Mouse (Mus musculus) intestine, embryonic 14.5 days (tissue): ENCODE data around the gene Ly6g5b. TPM values are rescaled to one million over a fixed set of nuclear protein-coding genes. Genes with fewer than 3 reads are reported as not detected.
A peak's percentile ranks its signal among the peaks of the same experiment; 100 is the strongest.

Experiments
- ATAC-seq: fragments of 200-750 bp; cut with Nextera tagmentation; replicated peaks from 2 replicates; pipeline ENCODE4 v1.8.0; 2017; ENCODE audit warnings: low read depth, moderate number of reproducible peaks, moderate TSS enrichment, moderate library complexity; ENCODE audit not compliant: low FRiP score, low TSS enrichment
- DNase-seq: peaks from one replicate; pipeline ENCODE4 v3.0.0-alpha.2; 2018; ENCODE audit warnings: low spot score
- H3K27ac ChIP-seq: fragments of 300-500 bp; sonication (generic); 2 replicates; pipeline ENCODE4 v1.5.1; 2014; ENCODE audit warnings: low read depth, mild to moderate bottlenecking, control low read depth
- H3K27me3 ChIP-seq: fragments of 300-500 bp; sonication (generic); replicated peaks from 2 replicates; pipeline ENCODE4 v1.6.1; 2014; ENCODE audit warnings: low read length, control low read depth; ENCODE audit not compliant: control insufficient read depth, insufficient read depth
- H3K36me3 ChIP-seq: fragments of 300-500 bp; sonication (generic); 2 replicates; pipeline ENCODE4 v1.6.1; 2014; ENCODE audit warnings: low read length, control low read depth; ENCODE audit not compliant: control insufficient read depth, insufficient read depth
- H3K4me1 ChIP-seq: fragments of 300-500 bp; sonication (generic); replicated peaks from 2 replicates; pipeline ENCODE4 v1.6.1; 2014; ENCODE audit warnings: low read length, control low read depth, mixed read lengths; ENCODE audit not compliant: control insufficient read depth, insufficient read depth
- H3K4me2 ChIP-seq: fragments of 300-500 bp; sonication (generic); 2 replicates; pipeline ENCODE4 v1.6.1; 2014; ENCODE audit warnings: low read length
- H3K4me3 ChIP-seq: fragments of 300-500 bp; sonication (generic); 2 replicates; pipeline ENCODE4 v1.5.1; 2014; ENCODE audit warnings: low read depth, low read length, control low read depth, mixed read lengths
- H3K9ac ChIP-seq: fragments of 300-500 bp; sonication (generic); 2 replicates; pipeline ENCODE4 v1.6.1; 2014; ENCODE audit warnings: mild to moderate bottlenecking, low read length
- H3K9me3 ChIP-seq: fragments of 300-500 bp; sonication (generic); 2 replicates; pipeline ENCODE4 v1.6.1; 2016; ENCODE audit warnings: low read length, control low read depth; ENCODE audit not compliant: control insufficient read depth
- WGBS: fragments of 180-500 bp; shearing (Covaris S2); extraction: QIAGEN DNeasy Blood & Tissue Kit; methylation state at CpG from one replicate; pipeline ENCODE4 v1.1.7; 2014; 5-methylcytosine and 5-hydroxymethylcytosine counted together
- polyA plus RNA-seq: library from polyadenylated mRNA; unstranded; fragments of >200 nt; fragmentation: Nextera tagmentation; extraction: Ambion mirVana; gene quantifications from 2 replicates; pipeline ENCODE4 v1.2.1, GENCODE M21; 2014

The Ly6g5b gene
- polyA plus RNA-seq, 1 experiment from 2014 or later, result 0.64 TPM

- WGBS, result 73% methylated on average over 3 of the region's 3 CpGs
- ATAC-seq (no peak), DNase-seq (no peak)
- H3K27me3 ChIP-seq, result no peaks in the 10 kb centered on the region
- no peak overlapping the region for H3K4me3 ChIP-seq
- no peaks in the 10 kb centered on the region for H3K9me3 ChIP-seq
- H3K36me3 ChIP-seq, result no peaks in the 10 kb centered on the region
- no peak overlapping the region for H3K9ac ChIP-seq
- no peaks in the 10 kb centered on the region for H3K4me1 ChIP-seq
- no peak overlapping the region for H3K4me2 ChIP-seq
- H3K27ac ChIP-seq, result no peak overlapping the region
These were observed 31.2 kb downstream of the Ly6g5b start for GRCm38 (mm10) chr17:35083929-35084497.

DNA sequence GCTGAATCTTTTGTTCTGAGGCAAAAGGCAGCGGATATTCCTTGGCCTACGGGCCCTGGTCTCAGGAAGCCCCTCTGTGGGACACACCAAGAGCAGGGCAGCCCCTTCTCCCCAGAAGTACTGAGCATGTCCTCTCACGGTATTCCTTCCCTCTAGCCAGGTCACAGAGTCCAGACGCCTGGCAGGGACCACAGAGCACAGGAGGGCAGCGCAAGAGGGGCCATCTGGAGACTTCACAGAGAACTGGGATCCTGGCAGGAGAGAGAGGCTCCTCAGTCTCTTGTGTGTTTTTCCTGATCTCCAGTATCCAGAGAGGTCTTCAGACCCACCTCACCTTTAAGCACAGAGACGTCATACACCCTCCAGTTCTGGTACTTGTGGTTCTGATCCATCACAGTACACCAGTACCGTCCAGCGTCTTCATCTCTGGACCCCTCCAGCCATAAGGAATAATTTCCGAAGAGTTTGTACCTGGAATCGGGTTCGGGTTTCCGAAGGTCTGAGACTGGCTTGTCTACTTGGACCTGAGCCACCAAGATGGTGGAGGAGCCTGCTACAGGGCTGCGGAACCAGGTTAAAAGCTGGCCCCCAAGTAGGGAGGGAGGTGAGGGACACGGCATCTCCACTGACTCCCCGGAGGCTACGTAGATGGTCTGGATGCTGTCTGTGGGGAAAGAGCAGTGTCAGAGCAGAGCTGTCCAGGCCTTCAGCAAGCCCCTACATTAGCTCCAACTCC is 32.2 kb downstream of the Ly6g5b start:
- Histone ChIP-seq H3K4me1 (0 out of 2 replicates have a peak, but pooled peaks cover 2% of the 10 kb centered on the region), H3K4me2 (no peak overlapping the region), H3K9me3 (no peaks in the 10 kb centered on the region), H3K4me3 (no peak overlapping the region), H3K27me3 (no peaks in the 10 kb centered on the region), H3K9ac (no peak overlapping the region), H3K36me3 (no peaks in the 10 kb centered on the region), H3K27ac (no peak overlapping the region)
- DNase-seq (no peak), ATAC-seq (no peak)
- 82% methylated on average over 16 of the region's 16 CpGs for WGBS

DNA sequence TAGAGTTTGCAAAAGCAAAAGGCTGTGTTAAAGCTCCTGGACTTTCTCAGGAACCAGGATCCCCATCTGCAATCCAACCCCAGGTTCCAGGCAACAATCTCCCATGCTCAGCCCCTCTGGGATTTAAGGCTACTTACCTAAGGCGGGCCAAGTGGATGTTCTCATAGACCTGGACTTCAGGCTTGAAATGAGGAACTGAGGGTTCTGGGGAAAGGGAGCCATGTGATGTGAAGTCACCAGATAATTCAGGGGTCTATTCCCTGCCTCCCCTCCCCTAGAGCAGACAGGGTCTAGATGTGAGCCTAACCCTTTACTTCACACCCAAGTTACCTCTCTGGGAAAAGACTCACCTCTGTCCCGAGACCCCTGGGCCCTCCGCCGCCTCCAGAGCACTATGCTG is 34.5 kb downstream of the Ly6g5b start:
- Histone ChIP-seq H3K9ac (no peak overlapping the region), H3K4me1 (peaks cover 6% of the 10 kb centered on the region; the same call in 1 of the 2 replicates), H3K4me3 (no peak overlapping the region), H3K27me3 (no peaks in the 10 kb centered on the region), H3K9me3 (no peaks in the 10 kb centered on the region), H3K27ac (no peak overlapping the region), H3K4me2 (no peak overlapping the region), H3K36me3 (no peaks in the 10 kb centered on the region)
- ATAC-seq (no peak), DNase-seq (no peak)
- WGBS, result 86% methylated on average over 4 of the region's 4 CpGs

DNA sequence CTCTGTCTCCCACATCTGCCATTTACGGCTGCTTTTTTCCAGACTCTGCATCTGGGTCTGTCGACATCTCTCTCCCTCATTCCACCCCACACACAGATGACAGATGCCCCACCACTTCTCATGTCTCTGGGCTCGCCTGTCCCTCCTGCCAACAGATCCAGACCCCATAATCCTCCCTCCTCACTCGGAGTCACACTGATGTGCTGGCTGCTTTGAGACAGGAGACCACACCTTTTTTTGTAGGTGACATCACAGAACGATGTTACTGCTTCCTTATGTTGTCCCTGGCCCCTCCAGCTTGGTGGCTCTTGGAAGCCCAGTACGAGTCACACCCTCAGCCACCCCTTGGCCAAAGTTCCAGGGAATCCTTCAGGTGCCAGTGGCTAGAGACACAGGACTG is 35.0 kb downstream of the Ly6g5b start:
- ATAC-seq (no peak), DNase-seq (no peak)
- WGBS, result 35% methylated on average over 6 of the region's 6 CpGs
- Histone ChIP-seq H3K4me2 (no peak overlapping the region), H3K9ac (no peak overlapping the region), H3K36me3 (no peaks in the 10 kb centered on the region), H3K27ac (peak overlapping the region; percentile 43; the same call in 1 of the 2 replicates), H3K4me1 (peaks cover 6% of the 10 kb centered on the region; the same call in 1 of the 2 replicates), H3K9me3 (no peaks in the 10 kb centered on the region), H3K27me3 (no peaks in the 10 kb centered on the region), H3K4me3 (no peak overlapping the region)

DNA sequence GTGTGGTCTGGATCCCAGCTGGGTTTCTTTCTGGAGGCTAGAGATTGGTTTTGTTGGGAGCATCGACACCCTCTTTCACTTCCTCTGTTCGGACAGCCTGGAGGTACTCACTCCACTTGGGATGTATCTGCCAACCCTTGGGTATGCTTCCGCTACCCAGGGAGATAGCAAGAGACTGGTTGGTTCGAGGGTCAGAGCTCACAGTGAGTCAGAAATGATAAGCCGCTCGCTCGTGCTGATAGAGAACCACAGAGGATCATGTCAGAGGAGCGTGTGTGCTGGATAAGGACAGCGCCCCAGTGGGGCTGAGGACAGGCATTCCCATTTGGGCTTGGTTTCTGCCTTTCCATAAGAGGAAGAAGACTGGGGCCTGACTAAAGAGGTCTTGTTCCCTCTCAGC is 35.5 kb downstream of the Ly6g5b start:
- DNase-seq (peak; percentile 69), ATAC-seq (peak; percentile 61)
- Histone ChIP-seq H3K27ac (peak overlapping the region; percentile 43; the same call in 1 of the 2 replicates), H3K4me3 (no peak overlapping the region), H3K9me3 (no peaks in the 10 kb centered on the region), H3K4me2 (no peak overlapping the region), H3K36me3 (no peaks in the 10 kb centered on the region), H3K9ac (no peak overlapping the region), H3K4me1 (peaks cover 6% of the 10 kb centered on the region; the same call in 1 of the 2 replicates), H3K27me3 (no peaks in the 10 kb centered on the region)
- WGBS, result 50% methylated on average over 9 of the region's 9 CpGs

DNA sequence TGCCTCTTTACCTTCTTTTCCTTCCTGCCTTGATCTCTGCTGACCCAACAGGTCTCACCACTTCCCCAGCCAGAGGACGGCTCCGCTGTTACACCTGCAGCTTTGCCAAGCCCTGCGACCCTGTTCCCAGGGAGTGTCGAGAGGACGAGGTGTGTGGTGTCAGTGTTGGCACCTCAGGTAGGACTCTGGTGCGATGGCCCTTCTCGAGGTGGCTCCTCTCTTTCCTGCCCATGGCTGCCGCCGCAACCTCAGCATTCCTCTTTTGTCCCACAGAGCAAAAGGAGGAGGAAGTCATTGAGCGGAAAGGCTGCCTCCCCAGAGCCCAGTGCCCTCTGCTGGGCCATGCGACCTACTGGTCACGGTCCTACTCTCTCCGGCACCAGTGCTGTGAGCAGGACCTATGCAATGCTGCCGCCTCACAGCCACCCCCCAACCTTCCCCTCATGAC is 37.4 kb downstream of the Ly6g5b start, which contains the start of gene Ly6g6d:
Gene Ly6g6d (minus strand): TSS at position 280 of the 448 bp plus-strand sequence.
- no peaks in the 10 kb centered on the region for H3K9me3 ChIP-seq
- WGBS, result 13% methylated on average over 14 of the region's 14 CpGs
- no peak within 1 kb of the TSS for H3K9ac ChIP-seq
- H3K36me3 ChIP-seq, result no peaks in the 10 kb centered on the region
- H3K4me1 ChIP-seq, result peaks cover 10% of the 10 kb centered on the region
- DNase-seq, result no peak
- H3K27me3 ChIP-seq, result no peaks in the 10 kb centered on the region
- H3K4me2 ChIP-seq, result peak within 1 kb of the TSS; percentile 33
- H3K4me3 ChIP-seq, result peak within 1 kb of the TSS; percentile 6; the same call in 1 of the 2 replicates
- H3K27ac ChIP-seq, result peak within 1 kb of the TSS; percentile 7; the same call in 1 of the 2 replicates
- ATAC-seq, result peak; percentile 33; the same call in 1 of the 2 replicates

GRCm38 (mm10) chr17:35077285-35077684 is 37.9 kb downstream of the Ly6g5b start:
- no peak overlapping the region; the same call in 1 of the 2 replicates for H3K4me3 ChIP-seq
- WGBS, result 25% methylated on average over 2 of the region's 2 CpGs
- ATAC-seq (no peak), DNase-seq (no peak)
- H3K4me2 ChIP-seq, result peak overlapping the region; percentile 33
- H3K27ac ChIP-seq, result peak overlapping the region; percentile 7; the same call in 1 of the 2 replicates
- no peaks in the 10 kb centered on the region for H3K9me3 ChIP-seq
- peaks cover 10% of the 10 kb centered on the region for H3K4me1 ChIP-seq
- H3K36me3 ChIP-seq, result no peaks in the 10 kb centered on the region
- H3K9ac ChIP-seq, result no peak overlapping the region
- H3K27me3 ChIP-seq, result no peaks in the 10 kb centered on the region

DNA sequence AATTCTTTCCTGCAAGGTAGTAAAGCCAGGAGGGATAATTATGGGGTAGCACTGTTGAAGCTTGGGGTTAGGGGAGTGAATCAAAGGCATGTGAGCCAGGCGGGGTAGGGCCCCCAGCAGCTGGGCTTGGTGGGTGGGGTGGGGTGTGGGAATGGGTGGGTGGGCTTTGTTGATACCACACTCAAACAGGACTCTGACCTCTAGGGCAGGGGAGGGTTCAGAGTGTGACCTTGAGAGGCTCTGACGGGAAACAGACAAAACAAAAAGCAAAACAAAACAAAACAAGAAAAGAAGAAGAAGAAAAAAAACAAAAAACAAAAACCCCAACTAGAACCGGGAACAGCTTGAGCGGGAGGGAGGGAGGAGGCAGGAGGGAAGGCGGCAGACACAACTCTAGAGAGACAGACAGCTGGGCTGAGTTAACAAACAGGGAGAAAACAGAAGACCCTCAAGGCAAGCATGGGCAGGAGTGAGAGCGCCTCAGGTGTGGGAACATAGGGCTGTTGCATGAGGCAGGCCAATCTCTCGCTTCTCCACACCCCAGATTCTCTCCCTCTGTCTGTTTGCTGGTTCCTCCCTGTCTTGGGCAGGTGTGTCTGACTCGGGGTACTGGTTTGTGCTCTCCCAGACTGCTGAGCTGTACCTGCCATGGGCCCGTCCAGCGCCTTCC is 38.6 kb downstream of the Ly6g5b start, which contains the start of gene Ly6g6e:
Gene Ly6g6e (plus strand): TSS at position 396 of the 670 bp plus-strand sequence.
- H3K4me3 ChIP-seq, result peak within 1 kb of the TSS; percentile 6; the same call in 1 of the 2 replicates

More for the DNA sequence above, 38.6 kb downstream of the Ly6g5b start, which contains the start of gene Ly6g6e:
- no peak for ATAC-seq
- Histone ChIP-seq H3K9me3 (no peaks in the 10 kb centered on the region), H3K4me2 (peak within 1 kb of the TSS; percentile 33), H3K36me3 (no peaks in the 10 kb centered on the region), H3K4me1 (peaks cover 10% of the 10 kb centered on the region), H3K9ac (no peak within 1 kb of the TSS), H3K27ac (peak within 1 kb of the TSS; percentile 7; the same call in 1 of the 2 replicates), H3K27me3 (no peaks in the 10 kb centered on the region)
- 23% methylated on average over 10 of the region's 10 CpGs for WGBS
- DNase-seq, result no peak
